Mouse (Mus musculus): ENCODE measurements around the gene Eva1b.

- TF ChIP-seq CTCF (IDR thresholded peaks at IDR 0.05): no peak
- no peak for TF ChIP-seq EP300 (IDR thresholded peaks at IDR 0.05)
These were observed 42.3 kb upstream of the Eva1b start for GRCm38 (mm10) chr4:126105131-126105783.

Data from lung, postnatal 0 days (tissue).